Mouse (Mus musculus) C2C12 (cell line): ENCODE results near the gene Il1rap. TPM values are rescaled to one million over a fixed set of nuclear protein-coding genes. Genes with fewer than 3 reads are reported as not detected.

Experiments
- H3K27me3 ChIP-seq: one replicate; pipeline ENCODE4 v1.6.1; 2011; ENCODE audit not compliant: control insufficient read depth, insufficient read depth, insufficient read length
- H3K36me3 ChIP-seq: one replicate; pipeline ENCODE4 v1.6.1; 2011; ENCODE audit not compliant: control insufficient read depth, insufficient read depth
- H3K4me3 ChIP-seq: one replicate; pipeline ENCODE4 v1.5.1; 2011; ENCODE audit warnings: mild to moderate bottlenecking, control low read depth; ENCODE audit not compliant: poor library complexity, insufficient read depth, severe bottlenecking
- H3K79me2 ChIP-seq: one replicate; pipeline ENCODE4 v1.6.1; 2011; ENCODE audit not compliant: control insufficient read depth, insufficient read depth
- H3K79me3 ChIP-seq: one replicate; pipeline ENCODE4 v1.6.1; 2011; ENCODE audit warnings: low read depth, control low read depth
- H3ac ChIP-seq: one replicate; pipeline ENCODE3; 2011; ENCODE audit warnings: low read depth; ENCODE audit not compliant: control insufficient read depth, insufficient read length
- CEBPB ChIP-seq: IDR thresholded peaks from one replicate; pipeline ENCODE4 v1.6.1; 2011; ENCODE audit warnings: low read depth, mild to moderate bottlenecking, control low read depth, moderate library complexity
- CTCF ChIP-seq: IDR thresholded peaks from one replicate; pipeline ENCODE4 v1.5.1; 2011; ENCODE audit not compliant: control insufficient read depth, insufficient read depth, insufficient read length
- FOSL1 ChIP-seq: IDR thresholded peaks from one replicate; pipeline ENCODE4 v1.8.0; 2011; ENCODE audit warnings: mild to moderate bottlenecking, low read length; ENCODE audit not compliant: poor library complexity, insufficient read depth, severe bottlenecking
- MAX ChIP-seq: IDR thresholded peaks from one replicate; pipeline ENCODE4 v1.6.1; 2011; ENCODE audit warnings: mild to moderate bottlenecking, control low read depth
- MYOD1 ChIP-seq: IDR thresholded peaks from one replicate; pipeline ENCODE4 v1.6.1; 2011; ENCODE audit warnings: low read depth; ENCODE audit not compliant: control insufficient read depth, insufficient read length
- MYOG ChIP-seq: IDR thresholded peaks from one replicate; pipeline ENCODE4 v1.6.1; 2011; ENCODE audit not compliant: control insufficient read depth, insufficient read length; ENCODE audit errors: extremely low read depth
- USF1 ChIP-seq: IDR thresholded peaks from one replicate; pipeline ENCODE4 v1.6.1; 2011; ENCODE audit warnings: low read depth, mild to moderate bottlenecking, control low read depth, moderate library complexity
- polyA plus RNA-seq: library from polyadenylated mRNA; unstranded; fragments of >200 nt; fragmentation: generic; extraction: Trizol; gene quantifications from one replicate; pipeline ENCODE4 v1.2.1, GENCODE M21; 2012; ENCODE audit warnings: missing spikeins

Gene Il1rap
- polyA plus RNA-seq, 1 experiment, result 1.5 TPM

DNA sequence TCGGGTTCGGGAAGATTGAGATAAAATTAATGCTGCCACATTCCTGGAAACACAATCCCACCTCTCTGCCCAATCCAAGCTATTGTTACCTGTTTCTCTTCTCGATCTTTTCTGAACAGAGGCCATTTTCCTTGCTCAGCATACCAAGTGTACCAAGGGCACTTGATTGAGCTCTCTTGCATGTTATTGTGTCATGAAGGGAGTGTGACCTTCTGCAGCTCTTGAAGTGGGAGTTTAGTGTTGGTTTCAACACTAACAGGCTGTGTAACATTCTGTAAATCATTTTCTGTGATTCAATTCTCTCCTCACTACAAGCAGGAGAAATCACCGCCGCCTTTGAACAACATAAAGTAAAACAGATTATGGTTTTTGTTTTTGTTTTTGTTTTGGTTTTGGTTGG is 7.3 kb upstream of the Il1rap start:
- H3ac ChIP-seq, result no peak overlapping the region
- H3K79me2 ChIP-seq, result no peaks in the 10 kb centered on the region
- no peak for TF ChIP-seq CEBPB
- TF ChIP-seq MAX, result no peak
- TF ChIP-seq MYOG, result no peak
- TF ChIP-seq MYOD1, result no peak
- no peak for TF ChIP-seq CTCF
- no peak for TF ChIP-seq FOSL1
- no peak for TF ChIP-seq USF1
- H3K4me3 ChIP-seq, result no peak overlapping the region
- no peaks in the 10 kb centered on the region for H3K27me3 ChIP-seq
- H3K79me3 ChIP-seq, result no peaks in the 10 kb centered on the region
- no peaks in the 10 kb centered on the region for H3K36me3 ChIP-seq

DNA sequence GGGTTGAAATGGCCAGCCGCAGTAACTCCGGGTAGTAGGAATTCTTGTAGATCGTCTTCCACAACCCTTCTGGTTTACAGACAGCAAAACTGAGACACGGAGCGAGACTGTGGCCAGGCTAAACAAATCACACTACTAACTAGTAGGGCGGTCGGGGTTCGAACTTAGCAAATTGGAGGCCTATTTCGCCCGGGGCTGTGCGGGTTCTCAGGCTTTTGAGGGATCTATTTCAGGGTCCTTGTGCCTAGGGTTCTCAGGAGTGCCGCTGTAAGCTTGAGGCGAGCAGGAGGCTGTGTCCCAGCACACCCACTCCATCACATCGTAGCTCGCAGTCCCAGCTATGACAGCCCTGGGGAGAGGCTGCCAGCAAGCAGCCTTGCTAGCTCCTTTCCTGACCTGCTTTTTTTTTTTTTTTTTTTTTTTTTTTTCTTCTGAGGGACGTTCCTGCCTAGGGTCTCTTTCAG is 441 bp downstream of the Il1rap start:
- Histone ChIP-seq H3ac (peak overlapping the region; percentile 76), H3K36me3 (no peaks in the 10 kb centered on the region), H3K79me2 (no peaks in the 10 kb centered on the region), H3K79me3 (no peaks in the 10 kb centered on the region), H3K27me3 (no peaks in the 10 kb centered on the region), H3K4me3 (peak overlapping the region; percentile 52)
- TF ChIP-seq MAX (no peak), MYOG (no peak), USF1 (no peak), CEBPB (no peak), MYOD1 (no peak), FOSL1 (no peak), CTCF (no peak)

GRCm38 (mm10) chr16:26585806-26586205 is 4.3 kb downstream of the Il1rap start:
- Histone ChIP-seq H3K79me2 (no peaks in the 10 kb centered on the region), H3K36me3 (no peaks in the 10 kb centered on the region), H3K27me3 (no peaks in the 10 kb centered on the region), H3K79me3 (no peaks in the 10 kb centered on the region), H3K4me3 (no peak overlapping the region), H3ac (no peak overlapping the region)
- TF ChIP-seq CEBPB, result no peak
- no peak for TF ChIP-seq MYOD1
- TF ChIP-seq FOSL1, result no peak
- no peak for TF ChIP-seq USF1
- no peak for TF ChIP-seq CTCF
- TF ChIP-seq MYOG, result no peak
- TF ChIP-seq MAX, result no peak

GRCm38 (mm10) chr16:26590897-26591570 is 9.5 kb downstream of the Il1rap start:
- H3K79me2 ChIP-seq, result no peaks in the 10 kb centered on the region
- H3K27me3 ChIP-seq, result no peaks in the 10 kb centered on the region
- no peaks in the 10 kb centered on the region for H3K79me3 ChIP-seq
- no peaks in the 10 kb centered on the region for H3K36me3 ChIP-seq
- H3ac ChIP-seq, result no peak overlapping the region
- TF ChIP-seq CEBPB, result no peak
- TF ChIP-seq FOSL1, result no peak
- TF ChIP-seq MAX, result no peak
- no peak for TF ChIP-seq CTCF
- no peak for TF ChIP-seq USF1
- TF ChIP-seq MYOG, result no peak
- no peak overlapping the region for H3K4me3 ChIP-seq

DNA sequence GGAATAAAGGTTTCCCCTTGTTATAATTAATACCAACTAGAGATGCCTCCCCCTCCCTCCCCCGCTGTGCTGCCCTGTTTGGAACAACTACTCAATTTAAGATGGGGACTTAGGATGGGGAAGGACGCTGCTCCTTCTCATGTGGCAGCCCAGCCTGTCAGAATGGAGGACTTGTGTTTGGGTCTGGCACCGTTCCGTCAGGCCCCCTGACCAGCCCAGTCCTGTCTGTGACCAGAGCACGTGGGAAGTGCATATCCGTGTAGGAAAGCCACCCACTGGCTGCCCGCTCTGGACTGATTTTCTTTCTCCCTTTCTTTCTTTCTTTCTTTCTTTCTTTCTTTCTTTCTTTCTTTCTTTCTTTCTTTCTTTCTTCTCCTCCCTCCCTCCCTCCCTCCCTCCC is 14.9 kb downstream of the Il1rap start:
- TF ChIP-seq USF1 (no peak), CTCF (no peak), MYOG (no peak), MAX (no peak), FOSL1 (no peak), CEBPB (no peak), MYOD1 (no peak)

GRCm38 (mm10) chr16:26597307-26597706 is 15.8 kb downstream of the Il1rap start:
- no peak for TF ChIP-seq MYOD1
- no peak for TF ChIP-seq FOSL1
- TF ChIP-seq CTCF, result no peak
- no peak for TF ChIP-seq USF1
- no peak for TF ChIP-seq MAX
- no peak for TF ChIP-seq MYOG
- no peak for TF ChIP-seq CEBPB
- Histone ChIP-seq H3K27me3 (no peaks in the 10 kb centered on the region), H3K79me2 (no peaks in the 10 kb centered on the region), H3K4me3 (no peak overlapping the region), H3K36me3 (no peaks in the 10 kb centered on the region), H3ac (no peak overlapping the region), H3K79me3 (no peaks in the 10 kb centered on the region)

More for the DNA sequence above, 14.9 kb downstream of the Il1rap start:
- Histone ChIP-seq H3K4me3 (no peak overlapping the region), H3K36me3 (no peaks in the 10 kb centered on the region), H3K79me3 (no peaks in the 10 kb centered on the region), H3K79me2 (no peaks in the 10 kb centered on the region), H3ac (no peak overlapping the region), H3K27me3 (no peaks in the 10 kb centered on the region)
